Mouse (Mus musculus): ENCODE data around the gene Prss57.

Gene Prss57

DNA sequence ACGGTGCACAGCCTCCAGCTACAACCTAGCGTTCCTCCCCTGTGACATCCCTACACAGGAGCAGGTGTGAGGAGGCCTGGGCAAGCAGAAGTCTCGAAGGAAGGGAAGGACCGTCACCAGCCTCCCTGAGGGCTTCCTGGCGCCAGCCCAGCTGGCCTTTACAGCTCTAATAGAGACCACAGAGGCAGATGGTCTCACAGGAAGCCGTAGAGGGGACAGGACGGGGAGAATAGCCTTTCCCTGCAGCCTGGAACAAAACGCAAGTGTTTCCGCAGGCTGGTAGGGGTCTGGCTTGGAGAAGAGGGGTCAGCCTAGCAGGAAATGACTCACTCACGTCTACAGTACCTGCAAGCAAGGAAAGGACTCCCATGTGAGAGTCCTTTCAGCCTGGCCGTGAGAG lies 17.1 kb upstream of the Prss57 start:
- DNase-seq (ENCODE audit: low spot score in 2 of 2) = no peak

DNA sequence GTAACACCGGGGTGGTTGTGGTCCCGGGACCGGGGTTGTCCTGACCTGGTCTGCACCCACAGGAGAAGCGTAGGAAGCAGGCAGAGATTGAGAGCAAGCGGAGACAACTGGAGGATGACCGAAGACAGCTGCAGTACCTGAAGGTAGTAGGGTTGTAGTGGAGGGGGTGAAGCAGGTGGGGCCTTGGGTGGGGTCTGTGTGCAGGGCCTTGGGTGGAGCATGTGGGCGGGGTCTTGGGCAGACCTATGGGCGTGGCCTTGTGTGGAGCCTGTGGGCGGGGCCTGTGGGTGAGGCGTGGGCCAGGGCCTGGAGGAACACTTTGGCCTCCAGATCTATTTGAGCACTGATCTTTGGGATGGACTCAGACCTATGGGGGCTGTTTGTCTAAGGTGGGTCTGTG lies 16.2 kb upstream of the Prss57 start:
- no peak for DNase-seq (ENCODE audit: low spot score in 2 of 2)

DNA sequence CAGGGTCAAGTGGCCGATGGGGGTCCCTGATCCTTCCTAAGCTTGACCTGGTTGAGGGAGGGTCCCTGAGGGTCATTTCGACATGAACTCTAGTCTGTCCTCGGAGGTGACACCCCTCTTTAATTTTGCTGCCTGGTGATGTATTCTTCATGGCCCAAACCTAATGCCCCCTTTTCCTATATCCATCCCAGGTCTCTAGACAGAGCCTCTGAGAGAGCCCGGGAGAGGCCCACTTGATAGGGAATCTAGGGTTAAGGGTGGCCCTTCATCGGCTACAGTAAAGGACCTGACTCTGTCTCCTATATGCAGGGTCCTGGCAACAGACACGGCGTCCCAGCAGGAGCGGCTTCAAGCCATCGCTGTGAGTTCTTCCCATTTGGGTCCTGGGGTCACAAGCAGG lies 15.6 kb upstream of the Prss57 start:
- DNase-seq (ENCODE audit: low spot score in 2 of 2) = no peak

DNA sequence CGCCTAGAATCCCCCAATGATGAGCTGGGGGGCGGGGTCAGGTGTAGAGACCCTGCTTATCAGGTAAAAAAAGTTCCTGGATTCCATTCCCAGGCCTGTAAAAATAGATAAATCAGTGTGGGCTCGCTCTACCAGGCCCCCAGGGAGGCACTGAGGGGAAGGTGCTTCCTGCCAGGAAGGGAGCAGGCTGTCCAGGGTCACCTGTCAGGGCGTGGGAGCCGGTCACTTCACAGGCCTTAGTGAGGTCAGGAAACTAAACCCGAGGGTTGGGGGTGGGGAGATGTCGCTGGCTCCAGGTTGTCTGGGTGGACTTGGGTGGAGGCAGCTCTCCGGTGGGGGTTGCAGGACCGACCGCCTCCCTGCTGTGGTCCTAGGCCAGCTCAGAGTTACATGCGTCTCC lies 14.9 kb upstream of the Prss57 start:
- no peak for DNase-seq (ENCODE audit: low spot score in 2 of 2)

DNA sequence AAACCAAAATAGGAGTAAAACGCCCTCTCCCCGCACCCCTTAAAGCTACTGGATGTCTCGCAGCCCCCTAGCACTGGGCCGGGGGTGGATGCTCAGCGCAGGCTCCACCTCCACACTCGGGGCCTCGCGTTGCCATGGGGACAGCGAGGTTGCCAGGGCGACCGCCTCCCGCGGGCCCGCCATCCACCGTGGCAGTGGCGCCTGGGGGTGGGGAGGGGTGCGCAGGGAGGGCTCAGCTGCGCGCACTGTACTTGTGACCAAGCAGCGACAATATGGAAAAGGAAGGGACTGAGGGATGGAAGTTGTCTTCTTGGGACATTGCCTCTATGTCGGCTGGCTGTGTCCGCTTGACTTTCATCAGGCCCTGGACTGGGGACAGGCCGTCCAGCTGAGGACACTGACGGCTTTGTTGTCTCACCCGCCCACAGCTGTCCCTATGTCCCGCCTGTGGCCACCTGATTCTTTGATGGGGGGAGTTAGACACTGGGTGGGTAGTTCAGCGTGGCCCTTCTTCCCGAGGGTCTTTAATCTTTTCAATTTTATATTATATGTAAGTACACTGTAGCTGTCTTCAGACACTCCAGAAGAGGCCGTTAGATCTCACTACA lies 13.1 kb upstream of the Prss57 start:
- DNase-seq (ENCODE audit: low spot score in 2 of 2) = peak; percentile 93 to 94

DNA sequence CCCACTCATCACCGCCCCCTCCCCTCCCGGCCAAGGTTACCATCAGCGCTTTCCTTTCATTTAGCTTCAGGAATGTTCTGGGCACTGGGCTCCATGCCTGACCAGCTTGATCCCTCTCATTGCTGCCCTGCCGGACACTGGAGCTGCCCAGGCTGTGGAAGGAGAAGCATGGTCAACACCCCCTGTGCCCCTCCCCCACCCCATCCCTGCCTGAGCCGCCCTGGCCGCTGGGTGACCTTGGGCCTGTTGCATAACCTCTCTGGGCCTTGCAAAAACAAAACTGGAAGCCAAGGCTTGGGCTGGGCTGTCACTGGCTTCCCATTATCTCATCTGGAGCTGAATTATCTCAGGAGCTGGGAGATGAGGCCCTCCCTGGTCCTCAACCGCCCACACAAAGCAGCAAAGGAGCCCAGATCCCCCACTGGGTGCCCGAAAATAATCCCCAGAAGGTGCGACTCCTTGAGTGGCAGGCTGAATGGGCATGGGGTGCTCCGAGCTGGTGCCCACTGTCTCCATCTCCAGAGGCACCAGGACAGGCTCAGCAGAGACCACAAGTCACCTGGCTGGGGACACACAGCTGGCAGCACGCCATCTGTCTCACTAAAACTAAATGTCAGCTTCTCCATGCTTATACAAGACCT lies 11.7 kb upstream of the Prss57 start:
- DNase-seq (ENCODE audit: low spot score in 2 of 2) = peak; percentile 61 to 75

DNA sequence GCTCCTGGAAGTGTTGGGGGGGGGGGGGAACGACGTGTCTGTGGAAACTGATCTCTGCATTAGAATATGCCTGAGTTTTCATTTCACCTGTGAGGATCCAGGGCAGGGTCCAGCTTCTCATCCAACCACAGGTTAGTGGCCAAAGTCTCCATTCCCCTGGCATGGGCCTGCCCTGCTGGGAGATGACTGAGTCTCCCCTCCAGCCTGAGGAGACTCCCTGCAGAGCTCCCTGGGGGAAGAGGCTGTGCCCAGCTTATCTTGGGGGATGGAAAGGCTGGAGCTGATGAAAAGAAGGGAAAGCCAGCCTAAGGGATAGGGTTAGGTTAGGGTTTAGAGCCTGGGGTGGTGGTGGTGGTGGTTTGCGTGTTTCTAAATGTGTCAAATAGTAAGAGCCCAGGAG lies 11.1 kb upstream of the Prss57 start:
- no peak for DNase-seq (ENCODE audit: low spot score in 2 of 2)

DNA sequence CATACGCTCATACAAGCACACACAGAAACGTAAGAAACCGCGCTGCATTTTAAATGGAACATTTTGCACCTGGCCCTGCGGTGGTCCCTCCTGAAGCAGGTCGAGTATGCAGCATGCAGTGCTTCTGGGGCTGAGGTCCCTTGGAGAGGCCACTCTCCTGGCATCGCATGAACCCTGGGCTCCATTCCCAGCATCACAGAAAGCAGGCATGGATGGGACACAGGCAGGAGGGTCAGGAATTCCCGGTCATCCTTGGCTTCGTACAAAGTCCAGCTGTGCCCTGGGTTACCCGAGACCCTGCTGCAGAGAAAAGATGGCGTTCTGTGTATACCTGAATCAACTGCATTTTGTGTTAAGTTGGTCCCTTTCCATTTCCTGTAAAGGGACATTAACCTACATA lies 9.7 kb upstream of the Prss57 start:
- no peak for DNase-seq (ENCODE audit: low spot score in 2 of 2)

DNA sequence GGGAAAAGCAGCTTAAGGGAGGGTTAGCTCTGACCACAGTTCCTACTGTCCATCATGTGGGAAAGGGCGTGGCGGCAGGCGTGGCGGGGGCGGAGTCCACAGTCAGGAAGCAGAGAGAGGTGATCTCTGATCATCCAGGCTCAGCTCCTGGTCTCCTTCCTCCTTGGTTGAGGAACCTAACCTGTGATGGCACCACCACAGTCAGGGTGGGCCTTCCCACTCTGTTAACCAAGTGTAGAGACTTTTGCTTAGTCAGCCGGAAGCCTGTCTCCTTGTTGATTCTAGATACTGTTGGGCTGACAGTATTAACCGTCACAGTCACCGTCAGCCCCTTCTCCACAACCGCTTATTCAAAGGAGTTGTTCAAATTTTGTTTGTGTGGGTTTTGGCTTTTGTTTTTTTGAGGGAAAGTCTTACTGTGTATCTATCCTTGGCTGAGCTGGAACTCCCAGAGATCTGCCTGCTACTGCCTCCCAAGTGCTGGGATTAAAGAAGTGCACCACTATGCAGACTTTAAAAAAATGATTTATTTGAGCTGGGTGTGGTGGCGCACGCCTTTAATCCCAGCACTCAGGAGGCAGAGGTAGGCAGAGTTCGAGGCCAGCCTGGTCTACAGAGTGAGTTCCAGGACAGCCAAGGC lies 7.6 kb upstream of the Prss57 start:
- DNase-seq (ENCODE audit: low spot score in 2 of 2) = no peak

DNA sequence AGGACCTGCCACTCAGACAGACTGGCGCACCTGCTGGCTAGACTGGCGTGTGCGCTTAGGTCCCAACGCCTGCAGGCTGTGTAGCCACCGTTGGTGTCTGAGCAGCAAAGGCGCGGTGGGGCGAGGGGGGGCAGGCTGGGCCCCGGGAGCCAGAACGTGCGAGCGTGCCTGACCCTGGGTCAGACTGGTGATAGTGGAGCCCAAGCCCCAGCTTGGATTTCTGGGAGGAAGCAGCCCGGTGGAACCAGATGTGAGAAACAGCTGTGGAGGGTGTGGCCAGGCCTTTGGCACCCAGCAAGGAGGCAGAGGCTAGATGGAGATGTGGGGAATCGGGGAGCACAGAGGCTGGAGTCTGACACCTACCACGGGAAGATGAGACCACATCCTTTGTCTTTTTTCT lies 6.6 kb upstream of the Prss57 start:
- DNase-seq (ENCODE audit: low spot score in 2 of 2) = no peak

DNA sequence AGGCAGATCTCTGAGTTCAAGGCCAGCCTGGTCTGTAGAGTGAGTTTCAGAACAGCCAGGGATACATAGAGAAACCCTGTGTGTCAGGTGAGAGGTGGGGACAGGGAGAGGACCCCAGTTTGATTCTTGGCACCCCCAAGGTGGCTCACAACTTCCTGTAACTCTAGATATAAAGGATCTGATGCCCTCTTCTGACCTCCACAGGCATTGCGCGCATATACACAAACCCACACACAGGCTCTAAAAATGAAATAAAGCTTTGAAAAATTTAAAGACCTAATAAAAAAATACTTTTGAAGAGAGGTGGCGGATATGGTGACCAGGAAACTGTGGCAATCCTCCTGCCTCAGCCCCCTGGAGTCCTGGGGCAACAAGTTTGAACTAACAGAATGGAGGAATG lies 5.1 kb upstream of the Prss57 start:
- no peak for DNase-seq (ENCODE audit: low spot score in 2 of 2)

DNA sequence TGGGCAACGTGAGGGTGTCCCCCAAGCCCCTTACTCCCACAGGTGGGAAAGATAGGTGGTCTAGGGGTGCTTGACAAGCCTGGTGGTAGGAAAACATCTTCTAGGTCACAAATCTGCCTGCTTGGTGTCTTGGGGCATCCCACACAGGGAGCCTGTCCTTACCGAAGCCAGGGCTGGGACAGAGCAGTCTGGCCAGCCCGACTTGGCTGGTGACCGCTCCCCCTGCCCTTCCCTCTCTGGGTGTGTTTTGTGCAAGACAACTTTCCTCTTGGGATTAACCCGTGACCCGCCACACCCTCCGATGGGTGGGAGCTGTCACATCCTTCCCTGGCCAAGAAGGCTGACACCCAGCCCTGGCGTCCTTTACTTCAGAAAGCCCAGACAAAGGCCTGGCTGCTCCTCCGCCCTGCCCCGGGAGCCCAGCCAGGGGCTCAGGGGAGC lies 3.8 kb upstream of the Prss57 start:
- peak in 1 of 2 experiments; percentile 35 for DNase-seq (ENCODE audit: low spot score in 2 of 2)

DNA sequence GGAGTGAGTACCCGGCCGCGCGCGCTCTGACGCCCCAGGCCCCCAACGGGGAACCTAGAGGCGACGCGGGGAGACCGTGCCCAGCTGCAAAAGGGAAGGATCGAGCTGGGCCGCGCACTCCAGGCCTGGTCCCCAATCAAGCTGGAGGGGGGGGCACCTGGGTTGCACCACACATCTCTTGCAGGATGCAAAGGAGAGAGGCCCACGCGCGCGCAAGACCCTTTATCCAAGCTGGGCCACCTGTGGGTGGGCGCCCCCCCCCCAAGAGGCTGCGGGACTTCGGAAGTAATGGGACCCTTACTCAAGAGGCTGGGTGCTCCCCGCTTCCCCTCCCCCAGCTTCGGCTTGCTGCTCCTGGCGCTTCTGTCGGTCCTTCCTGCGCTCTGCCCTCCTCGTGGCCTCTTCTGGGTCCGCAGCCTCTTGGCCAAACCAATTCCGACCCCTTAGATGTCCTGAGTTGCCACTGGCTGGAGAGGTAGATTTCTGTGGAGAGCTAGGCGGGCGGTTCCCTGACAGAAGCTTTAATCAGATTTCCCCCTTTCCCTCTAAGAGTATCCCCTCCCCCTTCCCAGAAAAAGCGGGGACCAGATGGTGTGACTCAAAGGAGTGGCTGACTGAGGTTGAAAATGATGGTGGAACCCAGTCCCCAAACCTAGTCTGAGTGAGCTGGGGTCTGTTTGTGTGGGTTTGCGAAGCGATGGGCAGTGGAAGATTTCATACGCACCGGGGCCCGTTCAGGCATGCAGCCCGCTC lies 3.2 kb upstream of the Prss57 start:
- peak; percentile 70 to 73 for DNase-seq (ENCODE audit: low spot score in 2 of 2)

DNA sequence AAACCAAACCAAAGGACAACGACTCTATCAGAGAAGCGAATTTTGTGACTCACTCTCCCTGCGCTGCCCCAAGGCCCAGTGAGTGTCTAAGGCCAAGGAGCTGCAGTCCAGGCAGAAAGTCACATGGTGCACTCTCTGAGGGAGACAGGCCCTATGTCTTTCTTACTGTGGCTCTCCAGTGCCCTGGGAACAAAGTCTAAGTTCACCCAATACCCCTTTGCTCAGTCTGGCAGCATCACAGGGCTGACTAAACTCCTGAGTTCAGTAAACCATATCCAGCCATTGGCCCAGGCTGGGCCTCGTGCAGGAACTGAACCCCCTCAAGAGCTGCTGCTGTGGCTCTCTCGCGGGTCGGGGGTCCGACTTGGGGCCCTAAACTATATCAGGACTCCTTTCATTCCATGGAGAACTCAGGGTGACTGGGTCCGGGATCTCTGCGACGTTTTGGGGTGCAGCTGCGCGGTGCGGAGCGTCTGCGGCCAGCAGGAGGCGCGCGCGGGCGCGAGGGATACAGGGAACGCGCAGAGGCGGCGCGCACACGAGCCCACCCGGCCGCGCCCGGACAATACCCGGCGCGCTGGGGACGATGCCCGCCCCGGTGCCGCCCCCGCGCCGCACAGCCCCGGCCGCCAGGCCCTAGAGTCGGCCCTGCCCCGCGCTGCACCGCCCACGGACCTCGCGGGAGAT lies 2.4 kb upstream of the Prss57 start, which contains the start of gene Palm:
Gene Palm, plus strand, starts transcription at position 522 of the 687 bp plus-strand sequence.
- peak; percentile 85 for DNase-seq (ENCODE audit: low spot score in 2 of 2)

DNA sequence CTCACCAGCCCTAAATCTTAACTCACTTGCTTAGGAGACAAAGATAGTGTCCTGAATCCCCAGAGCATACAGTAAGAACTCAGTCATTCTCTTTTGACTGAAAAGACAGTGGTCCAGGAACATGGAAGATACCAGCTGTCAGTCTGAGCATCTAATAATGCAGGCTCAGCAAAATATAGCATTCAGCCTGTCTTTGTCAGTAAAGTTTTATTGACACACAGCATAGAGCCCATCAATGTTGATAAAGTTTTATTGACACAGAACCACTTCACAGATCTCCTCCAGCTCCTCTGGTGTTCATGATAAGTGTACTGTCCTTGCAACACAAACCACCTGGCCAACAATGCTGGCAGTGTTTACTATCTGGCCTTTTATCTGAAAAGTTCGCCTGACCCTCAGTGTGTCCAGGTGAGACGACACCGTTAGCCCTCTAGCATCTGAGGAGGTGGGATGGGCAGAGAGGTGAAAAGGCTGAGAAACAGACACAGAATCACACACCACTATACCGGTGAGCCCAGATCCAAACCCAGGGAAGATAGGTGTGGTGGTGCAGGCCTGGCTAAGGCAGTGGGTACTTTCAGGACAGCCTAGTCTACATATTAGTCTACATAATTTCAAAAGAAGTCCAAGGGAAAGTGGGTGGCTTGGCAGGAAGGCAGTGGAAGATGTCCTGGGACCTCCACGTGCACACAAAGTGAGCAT lies 1.7 kb upstream of the Prss57 start:
- no peak for DNase-seq (ENCODE audit: low spot score in 2 of 2)

DNA sequence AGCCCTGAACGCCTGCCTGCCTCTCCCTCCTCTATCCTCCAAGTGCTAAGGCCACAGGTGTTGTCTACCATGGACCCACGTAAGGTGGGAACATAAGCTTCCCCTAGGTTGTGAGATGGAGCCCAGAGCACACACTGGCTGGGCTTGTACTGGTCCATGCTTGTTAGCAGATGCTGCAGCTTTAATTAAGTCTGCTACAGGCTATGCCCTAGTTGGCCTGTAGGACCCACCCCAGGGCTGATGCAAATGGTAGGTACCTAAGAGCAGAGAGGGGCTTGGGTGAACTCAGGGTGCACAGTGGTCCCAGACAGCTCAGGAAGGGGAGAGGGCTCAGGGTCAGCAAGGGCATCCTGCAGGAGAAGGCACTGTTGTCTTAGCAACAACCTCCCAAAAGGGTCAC lies 1.2 kb downstream of the Prss57 start:
- DNase-seq (ENCODE audit: low spot score in 2 of 2) = no peak

DNA sequence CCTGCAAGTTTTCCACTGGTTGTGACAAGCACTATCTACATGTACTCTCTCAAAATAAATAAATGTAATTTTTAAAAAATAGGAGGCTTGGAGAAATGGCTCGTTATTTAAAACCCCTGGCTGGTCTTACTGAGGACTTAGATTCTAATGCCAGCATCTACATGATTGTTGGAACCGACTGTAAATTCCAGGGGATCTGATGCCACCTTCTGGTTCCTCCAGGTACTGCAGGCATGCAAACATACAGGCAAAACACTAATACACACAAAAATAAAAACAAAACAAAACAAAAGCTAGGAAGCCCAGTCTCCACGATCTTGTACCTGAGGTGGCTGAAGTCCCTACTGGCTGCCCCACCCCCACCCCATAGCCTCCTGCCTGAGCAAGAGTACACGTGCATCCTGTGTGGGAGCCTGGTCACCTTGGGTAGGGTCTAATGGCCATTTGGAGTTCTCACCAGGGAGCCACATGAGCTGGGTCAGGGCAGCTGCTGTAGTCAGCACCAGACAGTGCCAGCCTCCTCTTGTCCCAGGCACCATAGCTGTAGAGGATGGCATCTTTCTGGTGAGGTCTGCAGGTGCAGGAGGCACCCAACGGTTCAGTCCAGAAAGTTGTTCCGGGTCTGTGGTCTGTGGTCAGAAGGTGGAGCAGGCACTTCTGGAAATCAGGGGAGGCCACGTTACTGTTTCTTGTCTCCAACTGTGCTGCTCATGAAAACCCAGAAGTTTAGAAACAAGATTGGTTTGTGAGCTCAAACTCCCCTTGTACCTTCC lies 2.2 kb downstream of the Prss57 start:
- DNase-seq (ENCODE audit: low spot score in 2 of 2) = peak in 1 of 2 experiments; percentile 78

DNA sequence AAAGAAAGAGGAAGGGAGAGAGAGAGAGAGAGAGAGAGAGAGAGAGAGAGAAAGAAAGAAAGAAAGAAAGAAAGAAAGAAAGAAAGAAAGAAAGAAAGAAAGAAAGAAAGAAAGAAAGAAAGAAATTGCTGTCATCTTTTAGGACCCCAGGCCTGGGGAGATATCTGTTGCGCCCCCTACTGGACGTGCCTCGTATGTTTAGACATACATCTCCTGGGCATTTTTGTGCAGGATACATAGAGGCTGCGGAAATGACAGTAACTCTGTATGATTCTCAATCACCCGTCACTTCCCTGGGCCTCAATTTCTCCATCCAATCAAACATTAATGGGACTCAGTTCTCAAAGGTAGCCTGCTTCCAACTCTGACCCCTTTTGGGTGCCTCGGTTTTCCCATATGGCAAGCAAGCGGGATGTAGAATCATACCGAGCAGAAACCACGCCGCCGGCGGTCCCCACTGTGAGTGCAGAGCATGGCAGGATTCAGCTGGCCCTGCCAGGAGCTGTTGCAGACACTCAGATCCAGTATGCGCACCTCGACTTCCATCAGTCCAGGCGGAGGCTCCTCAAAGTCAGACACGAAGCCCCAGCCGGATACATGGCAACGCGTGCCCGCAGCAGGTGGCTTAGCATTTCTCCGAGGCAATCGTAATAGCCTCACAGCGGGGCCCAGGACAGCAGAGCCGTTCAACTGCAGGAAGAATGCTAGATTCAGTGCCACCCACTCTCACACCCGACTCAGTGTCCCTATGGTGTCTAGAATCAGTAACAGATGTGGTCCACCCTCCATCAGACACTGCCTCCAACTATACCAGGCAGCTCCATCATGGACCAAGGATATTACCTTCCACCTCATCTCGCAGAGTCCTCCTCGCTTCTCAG lies 6.6 kb downstream of the Prss57 start:
- DNase-seq (ENCODE audit: low spot score in 2 of 2) = no peak

DNA sequence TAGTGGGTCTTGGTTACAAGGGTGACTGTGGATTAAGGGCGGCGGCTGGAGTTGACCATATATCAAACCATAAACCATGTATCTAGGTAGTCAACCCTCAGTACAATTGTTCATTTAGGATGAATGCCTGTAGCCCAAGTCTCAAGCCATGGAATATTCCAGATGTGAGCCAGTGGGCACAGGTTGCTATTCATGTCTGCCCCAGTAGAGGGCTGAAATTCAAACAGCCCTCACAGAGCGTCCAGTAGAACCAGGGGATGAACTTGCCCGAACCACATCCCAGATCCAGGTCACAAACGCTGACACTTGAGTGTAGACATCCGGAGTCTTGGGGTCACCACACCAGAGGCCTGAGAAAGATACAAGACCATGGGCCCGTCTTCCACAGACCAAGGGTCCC lies 7.7 kb downstream of the Prss57 start:
- DNase-seq (ENCODE audit: low spot score in 2 of 2) = no peak

DNA sequence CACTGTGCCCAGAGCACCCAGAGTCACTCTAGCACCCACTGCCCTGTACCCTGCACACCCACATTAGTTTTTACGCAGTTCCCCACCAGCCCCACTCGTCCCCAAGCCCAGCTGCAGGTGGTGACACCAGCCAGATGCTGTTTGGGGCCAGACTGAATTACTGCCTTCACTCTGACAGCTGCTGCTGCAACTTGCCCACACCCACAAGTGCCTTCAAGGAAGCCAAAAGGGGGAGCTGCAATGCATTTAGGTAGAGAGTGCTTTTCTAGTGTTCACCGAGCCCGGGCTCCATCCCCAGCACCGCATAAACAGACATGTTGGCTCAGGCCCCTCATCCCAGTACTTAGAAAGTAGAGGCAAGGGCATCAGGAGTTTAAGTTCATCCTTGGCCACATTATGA lies 8.8 kb downstream of the Prss57 start:
- DNase-seq (ENCODE audit: low spot score in 2 of 2) = no peak
